Mouse (Mus musculus): ENCODE results near the gene Egfl6. TPM values are rescaled to one million over a fixed set of nuclear protein-coding genes. Genes with fewer than 3 reads are reported as not detected.

The Egfl6 gene
- total RNA-seq (2012; rRNA removed), result 0.04 TPM in 2 replicates
- not detected in 2 replicates for total RNA-seq (2014; rRNA removed)
- not detected in 2 replicates for polyA plus RNA-seq (2012; ENCODE audit: insufficient read length, low read depth)

DNA sequence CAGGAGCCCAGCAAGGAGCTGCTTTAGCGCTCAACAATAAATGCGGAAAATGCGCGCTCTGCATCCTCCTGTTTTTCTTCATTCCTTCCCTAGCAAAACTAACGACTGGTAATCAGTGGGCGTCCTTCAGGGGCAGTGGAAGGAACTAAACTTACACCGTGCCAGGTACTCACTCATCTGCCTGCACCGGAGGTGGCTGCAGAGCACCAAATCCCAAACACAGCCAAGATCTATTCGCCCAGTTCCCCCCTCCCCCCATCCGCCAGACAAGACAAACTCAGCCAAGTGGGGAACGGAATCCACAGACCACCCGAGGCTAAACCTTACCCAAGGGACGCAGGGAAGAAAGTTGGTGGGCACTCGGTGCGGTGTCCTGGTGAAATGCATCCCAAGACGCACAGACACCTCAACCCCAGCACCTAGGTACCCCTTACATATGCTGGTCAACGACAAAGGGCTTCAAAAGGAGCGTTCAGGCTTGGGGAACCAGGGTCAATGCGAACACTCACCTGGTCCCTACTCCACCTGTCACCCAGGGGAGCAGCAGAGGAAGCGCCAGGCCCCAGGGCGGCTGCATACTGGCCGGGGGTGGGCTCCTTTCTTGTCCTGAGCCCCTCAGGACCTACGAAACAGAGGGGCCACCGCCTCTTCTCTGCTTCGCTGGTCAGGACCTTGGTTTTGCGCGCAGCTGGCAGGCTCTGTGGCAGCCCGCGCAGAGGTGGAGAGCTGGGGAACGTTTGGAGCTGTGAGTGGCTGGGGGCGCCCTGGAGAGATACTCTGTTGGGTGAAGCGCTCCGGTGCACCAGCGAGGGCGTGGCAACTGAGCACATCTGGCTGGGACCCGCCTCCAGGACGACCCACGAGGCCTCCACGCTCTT lies at the start of gene Egfl6:
Gene Egfl6, minus strand, starts transcription at position 774 of the 878 bp plus-strand sequence.
- Histone ChIP-seq H3K4me2 (ENCODE audit: insufficient read depth, low read depth, poor library complexity, severe bottlenecking) (peak within 1 kb of the TSS; percentile 57), H3K36me3 (replicated peaks in 1 of 2; ENCODE audit: control insufficient read depth in 1 of 2, insufficient read depth in 1 of 2, low read length in 1 of 2) (no peaks in the 10 kb centered on the region), H3K79me2 (replicated peaks; ENCODE audit: control insufficient read depth, extremely low read depth, insufficient read depth, poor library complexity, severe bottlenecking) (no peaks in the 10 kb centered on the region), H3K9ac (ENCODE audit: insufficient read depth, low read depth) (no peak within 1 kb of the TSS), H3K9me3 (replicated peaks; ENCODE audit: low read length) (no peaks in the 10 kb centered on the region), H3K27me3 (replicated peaks) (no peaks in the 10 kb centered on the region), H3K27ac (ENCODE audit: insufficient read depth, low read depth) (no peak within 1 kb of the TSS), H3K4me1 (ENCODE audit: control insufficient read depth in 1 of 2, insufficient read depth in 2 of 2) (peaks cover 0 to 4% of the 10 kb centered on the region in 2 experiments; a peak in 2 of 4 replicates), H3K4me3 (replicated peaks in 1 of 3; ENCODE audit: low read depth in 2 of 3, low read length in 2 of 3, poor library complexity in 1 of 3) (peak within 1 kb of the TSS in 1 of 3 experiments; percentile 50)
- no peak for DNase-seq (ENCODE audit: extremely low read depth)
- in situ Hi-C loops (cut with MboI; ENCODE audit: low pct_ligation_motif_present, low pct_unique_long_range_greater_than_20kb, low sequenced_read_pairs), result no loop called here
- dilution Hi-C loops (cut with MboI; ENCODE audit: extremely low pct_ligation_motif_present, extremely low pct_unique_long_range_greater_than_20kb, low sequenced_read_pairs), result no loop called here
- TF ChIP-seq SMC3 (IDR thresholded peaks at IDR 0.05; ENCODE audit: low read depth, low read length) (no peak), SIN3A (IDR thresholded peaks at IDR 0.05; ENCODE audit: low read length) (no peak), MYC (IDR thresholded peaks at IDR 0.05; ENCODE audit: low read depth, low read length) (no peak), ZKSCAN1 (IDR thresholded peaks at IDR 0.05; ENCODE audit: borderline replicate concordance, low read depth, low read length) (no peak), MXI1 (IDR thresholded peaks at IDR 0.05; ENCODE audit: low read depth, low read length) (no peak), MAZ (IDR thresholded peaks at IDR 0.05; ENCODE audit: low read depth, low read length) (no peak), ETS1 (conservative IDR thresholded peaks at IDR 0.05; ENCODE audit: low read depth, low read length) (no peak), USF1 (IDR thresholded peaks at IDR 0.05; ENCODE audit: low read depth, low read length) (no peak), PAX5 (IDR thresholded peaks at IDR 0.05; ENCODE audit: low read length) (no peak), MAX (IDR thresholded peaks at IDR 0.05; ENCODE audit: low read length) (no peak), KAT2A (IDR thresholded peaks at IDR 0.05; ENCODE audit: insufficient replicate concordance, low read length) (no peak), RAD21 (IDR thresholded peaks at IDR 0.05; ENCODE audit: low read depth, low read length) (no peak), BHLHE40 (IDR thresholded peaks at IDR 0.05; ENCODE audit: low read depth, low read length) (no peak), ZC3H11A (IDR thresholded peaks at IDR 0.05; ENCODE audit: low read depth, low read length) (no peak)

DNA sequence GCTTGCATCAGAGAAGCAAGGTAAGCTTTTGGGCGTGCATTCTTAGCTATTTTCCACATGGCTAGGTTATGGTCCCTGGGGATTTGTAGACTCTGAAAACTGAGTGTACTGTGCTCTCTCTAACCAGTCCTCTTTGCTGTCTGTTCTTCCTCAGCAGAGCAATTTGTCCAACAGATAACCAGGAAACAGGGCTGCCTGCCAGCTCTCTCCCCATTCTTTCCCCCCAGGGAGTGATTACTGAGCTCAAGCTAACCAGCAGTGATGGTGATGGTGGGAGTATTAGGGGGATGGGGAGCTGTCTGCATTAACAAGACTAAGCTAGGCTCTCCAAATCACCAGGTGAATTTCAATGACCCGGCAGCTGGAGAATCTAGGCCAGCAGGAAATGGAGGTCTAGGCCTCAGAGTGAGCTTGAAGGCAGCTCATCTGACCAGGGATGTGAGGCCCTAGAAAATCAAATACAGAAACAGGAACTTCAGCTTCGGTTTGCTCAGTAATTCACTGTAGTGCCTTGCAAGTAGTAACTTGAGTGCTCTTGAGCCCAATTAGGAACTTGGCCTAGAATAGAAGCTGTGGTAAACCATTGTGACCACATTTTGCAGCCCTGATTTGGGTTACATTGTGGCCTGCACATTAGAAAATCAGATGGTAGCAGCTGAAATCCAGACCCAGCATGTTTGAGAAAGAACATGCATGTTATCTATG lies 41.5 kb upstream of the Egfl6 start:
- Histone ChIP-seq H3K27me3 (replicated peaks) (no peaks in the 10 kb centered on the region), H3K4me1 (ENCODE audit: control insufficient read depth in 1 of 2, insufficient read depth in 2 of 2) (peaks cover 12 to 25% of the 10 kb centered on the region in 2 experiments), H3K4me2 (ENCODE audit: insufficient read depth, low read depth, poor library complexity, severe bottlenecking) (peak overlapping the region; percentile 38), H3K4me3 (replicated peaks in 1 of 3; ENCODE audit: low read depth in 2 of 3, low read length in 2 of 3, poor library complexity in 1 of 3) (no peak overlapping the region), H3K9ac (ENCODE audit: insufficient read depth, low read depth) (peak overlapping the region; percentile 58), H3K79me2 (replicated peaks; ENCODE audit: control insufficient read depth, extremely low read depth, insufficient read depth, poor library complexity, severe bottlenecking) (no peaks in the 10 kb centered on the region), H3K36me3 (replicated peaks in 1 of 2; ENCODE audit: control insufficient read depth in 1 of 2, insufficient read depth in 1 of 2, low read length in 1 of 2) (no peaks in the 10 kb centered on the region), H3K9me3 (replicated peaks; ENCODE audit: low read length) (no peaks in the 10 kb centered on the region), H3K27ac (ENCODE audit: insufficient read depth, low read depth) (peak overlapping the region; percentile 99)
- in situ Hi-C loops (cut with MboI; ENCODE audit: low pct_ligation_motif_present, low pct_unique_long_range_greater_than_20kb, low sequenced_read_pairs) (loop anchor here (25.0 kb wide), 1 partner anchor 315 kb away; no protein-coding TSS in a partner anchor), dilution Hi-C loops (cut with MboI; ENCODE audit: extremely low pct_ligation_motif_present, extremely low pct_unique_long_range_greater_than_20kb, low sequenced_read_pairs) (no loop called here)
- DNase-seq (ENCODE audit: extremely low read depth), result peak; percentile 77
- TF ChIP-seq ETS1 (conservative IDR thresholded peaks at IDR 0.05; ENCODE audit: low read depth, low read length) (peak; percentile 57; the same call in 1 of the 2 replicates), TCF12 (IDR thresholded peaks at IDR 0.05; ENCODE audit: low read depth, low read length) (peak; percentile 70), KAT2A (IDR thresholded peaks at IDR 0.05; ENCODE audit: insufficient replicate concordance, low read length) (0 out of 2 replicates have a peak, but pooled peaks have one; percentile 30), SMC3 (IDR thresholded peaks at IDR 0.05; ENCODE audit: low read depth, low read length) (no peak; the same call in 1 of the 2 replicates), MAX (IDR thresholded peaks at IDR 0.05; ENCODE audit: low read length) (no peak), CTCF (conservative IDR thresholded peaks at IDR 0.05 in 1 of 2, IDR thresholded peaks at IDR 0.05 in 1 of 2; ENCODE audit: low read depth in 2 of 2, low read length in 2 of 2) (no peak), ZMIZ1 (IDR thresholded peaks at IDR 0.05; ENCODE audit: low read depth, low read length) (0 out of 2 replicates have a peak, but pooled peaks have one; percentile 26), EP300 (IDR thresholded peaks at IDR 0.05; ENCODE audit: low read length) (peak; percentile 67), POLR2A (IDR thresholded peaks at IDR 0.05; ENCODE audit: low read depth, low read length) (no peak), ZKSCAN1 (IDR thresholded peaks at IDR 0.05; ENCODE audit: borderline replicate concordance, low read depth, low read length) (no peak), JUN (IDR thresholded peaks at IDR 0.05; ENCODE audit: insufficient read depth, low read depth, low read length) (no peak), SIN3A (IDR thresholded peaks at IDR 0.05; ENCODE audit: low read length) (peak; percentile 38; the same call in 1 of the 2 replicates), GABPA (IDR thresholded peaks at IDR 0.05; ENCODE audit: insufficient replicate concordance, low read depth, low read length) (no peak), MAFK (IDR thresholded peaks at IDR 0.05; ENCODE audit: insufficient replicate concordance, low read length) (peak; percentile 75), ELF1 (IDR thresholded peaks at IDR 0.05; ENCODE audit: low read depth, low read length) (no peak), NELFE (IDR thresholded peaks at IDR 0.05; ENCODE audit: low read depth, low read length) (0 out of 2 replicates have a peak, but pooled peaks have one; percentile 20), RAD21 (IDR thresholded peaks at IDR 0.05; ENCODE audit: low read depth, low read length) (no peak; the same call in 1 of the 2 replicates), BHLHE40 (IDR thresholded peaks at IDR 0.05; ENCODE audit: low read depth, low read length) (peak; percentile 56), PAX5 (IDR thresholded peaks at IDR 0.05; ENCODE audit: low read length) (no peak), UBTF (IDR thresholded peaks at IDR 0.05; ENCODE audit: low read depth, low read length) (no peak), POLR2AphosphoS2 (IDR thresholded peaks at IDR 0.05; ENCODE audit: low read depth, low read length) (no peak), MAZ (IDR thresholded peaks at IDR 0.05; ENCODE audit: low read depth, low read length) (no peak)
